Mouse (Mus musculus): ENCODE data around the gene Cdh4.

GRCm38 (mm10) chr2:179526976-179527375 lies 84.7 kb downstream of the Cdh4 start:
- TF ChIP-seq POLR2A (IDR thresholded peaks at IDR 0.05; ENCODE audit: insufficient read length, low read depth), result no peak
- TF ChIP-seq POLR2AphosphoS2 (IDR thresholded peaks at IDR 0.05; ENCODE audit: insufficient read length, low read depth), result no peak
- no peak for TF ChIP-seq E2F4 (IDR thresholded peaks at IDR 0.05; ENCODE audit: insufficient read depth)
- TF ChIP-seq REST (IDR thresholded peaks at IDR 0.05; ENCODE audit: insufficient read depth, insufficient read length), result no peak
- no peak for TF ChIP-seq MAX (IDR thresholded peaks at IDR 0.05; ENCODE audit: low read depth)
- TF ChIP-seq CEBPB (IDR thresholded peaks at IDR 0.05; ENCODE audit: insufficient read depth, poor library complexity, severe bottlenecking), result no peak
- TF ChIP-seq TCF12 (IDR thresholded peaks at IDR 0.05; ENCODE audit: insufficient read depth, poor library complexity, severe bottlenecking), result no peak
- TF ChIP-seq USF1 (IDR thresholded peaks at IDR 0.05; ENCODE audit: low read depth), result no peak

All from myocyte (in vitro differentiated cells).